Mouse (Mus musculus): ENCODE measurements around the gene Gm5089. TPM values are rescaled to one million over a fixed set of nuclear protein-coding genes. Genes with fewer than 3 reads are reported as not detected.
A peak's percentile ranks its signal among the peaks of the same experiment; 100 is the strongest.

The Gm5089 gene
- not detected in 2 replicates for polyA plus RNA-seq (2012; ENCODE audit: insufficient read depth, low replicate concordance)

DNA sequence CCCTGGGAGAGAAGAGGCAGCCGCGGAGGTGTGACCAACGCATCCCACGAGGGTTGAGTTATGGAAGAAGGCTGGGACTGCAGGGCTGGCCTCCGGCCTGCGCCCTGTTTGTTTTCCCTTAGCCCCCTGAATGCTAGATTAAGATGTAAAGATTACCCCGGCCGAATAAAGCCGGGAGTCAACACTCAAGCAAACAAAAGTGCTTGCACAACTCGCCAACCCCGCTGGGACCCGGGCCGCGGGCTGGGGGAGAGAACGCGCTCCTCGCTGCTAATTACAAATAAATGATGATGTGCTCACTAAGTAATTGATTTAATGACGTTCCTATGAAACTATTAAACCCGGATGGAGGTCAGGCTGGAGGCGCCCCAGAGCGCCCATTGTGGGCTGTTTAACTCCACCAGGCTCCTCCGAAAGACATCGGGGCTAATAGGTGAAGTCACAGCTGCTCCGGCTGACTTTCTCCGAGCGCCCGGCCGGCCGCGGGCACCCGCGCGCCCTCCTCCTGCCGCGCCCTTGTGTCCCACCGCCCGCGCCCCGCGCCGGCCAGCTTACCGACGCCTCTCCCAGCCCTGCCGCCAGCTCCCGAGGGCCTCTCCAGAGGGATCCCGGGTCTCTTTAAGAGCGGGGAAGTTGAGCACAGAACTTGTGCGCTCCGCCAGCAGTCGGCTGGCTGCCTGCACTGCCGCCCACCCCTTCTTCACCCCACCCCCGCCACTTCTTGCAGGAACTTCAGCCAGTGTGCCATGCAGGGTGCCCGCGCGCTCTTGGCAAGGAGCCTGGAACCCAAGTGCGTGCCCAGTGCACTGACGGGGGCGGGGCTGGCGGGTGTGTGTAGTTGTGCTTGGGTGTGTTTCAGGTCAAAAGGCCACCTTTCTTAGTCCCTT, at the start of gene Gm5089:
TSS of gene Gm5089 (minus strand) at position 620 of the 887 bp plus-strand sequence.
- TF ChIP-seq FLI1 (IDR thresholded peaks at IDR 0.05; ENCODE audit: low read length) (no peak), GATA1 (IDR thresholded peaks at IDR 0.05; ENCODE audit: borderline replicate concordance, low read length) (no peak)
- no peak within 1 kb of the TSS for H3K4me3 ChIP-seq (replicated peaks)
- H3K27me3 ChIP-seq (replicated peaks) = peaks cover 76% of the 10 kb centered on the region
- no peaks in the 10 kb centered on the region for H3K9me3 ChIP-seq
- peaks cover 8% of the 10 kb centered on the region for H3K4me1 ChIP-seq
- no peaks in the 10 kb centered on the region for H3K36me3 ChIP-seq (replicated peaks; ENCODE audit: low read length)

- H3K36me3 ChIP-seq (replicated peaks; ENCODE audit: low read length) = no peaks in the 10 kb centered on the region
- H3K4me3 ChIP-seq (replicated peaks) = no peak overlapping the region
- H3K4me1 ChIP-seq = peaks cover 8% of the 10 kb centered on the region
- TF ChIP-seq FLI1 (IDR thresholded peaks at IDR 0.05; ENCODE audit: low read length) (no peak), GATA1 (IDR thresholded peaks at IDR 0.05; ENCODE audit: borderline replicate concordance, low read length) (no peak)
- H3K27me3 ChIP-seq (replicated peaks) = peaks cover 71% of the 10 kb centered on the region
- H3K9me3 ChIP-seq = peaks cover 29% of the 10 kb centered on the region
These were observed 41.1 kb upstream of the Gm5089 start for GRCm38 (mm10) chr14:122492015-122492414.

DNA sequence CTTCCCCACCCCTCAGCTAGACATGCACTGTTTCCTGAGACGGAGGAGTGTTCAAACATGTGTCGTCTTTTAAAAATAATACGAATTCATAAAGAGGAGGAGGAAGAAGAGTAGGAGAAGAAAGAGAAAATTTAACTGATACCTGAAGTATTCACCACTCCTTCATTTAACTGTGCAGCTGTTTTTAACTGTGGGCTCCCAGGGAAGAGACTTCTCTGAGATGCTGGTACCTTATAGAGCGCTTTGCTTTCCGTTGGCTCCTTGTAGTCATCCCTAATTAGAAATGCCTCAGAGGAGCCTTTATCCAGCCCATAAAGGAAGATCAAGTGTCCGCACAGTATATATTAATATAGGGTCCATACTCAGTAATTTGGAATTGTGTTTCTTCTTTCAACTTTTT, 40.6 kb upstream of the Gm5089 start:
- Histone ChIP-seq H3K9me3 (peaks cover 27% of the 10 kb centered on the region), H3K4me3 (replicated peaks) (no peak overlapping the region), H3K4me1 (peaks cover 8% of the 10 kb centered on the region), H3K27me3 (replicated peaks) (peaks cover 76% of the 10 kb centered on the region), H3K36me3 (replicated peaks; ENCODE audit: low read length) (no peaks in the 10 kb centered on the region)
- no peak for TF ChIP-seq FLI1 (IDR thresholded peaks at IDR 0.05; ENCODE audit: low read length)
- no peak for TF ChIP-seq GATA1 (IDR thresholded peaks at IDR 0.05; ENCODE audit: borderline replicate concordance, low read length)

- Histone ChIP-seq H3K36me3 (replicated peaks; ENCODE audit: low read length) (no peaks in the 10 kb centered on the region), H3K27me3 (replicated peaks) (peaks cover 79% of the 10 kb centered on the region), H3K9me3 (peaks cover 21% of the 10 kb centered on the region), H3K4me3 (replicated peaks) (peak within 1 kb of the TSS; percentile 29), H3K4me1 (peaks cover 8% of the 10 kb centered on the region)
- TF ChIP-seq FLI1 (IDR thresholded peaks at IDR 0.05; ENCODE audit: low read length) = no peak
- TF ChIP-seq GATA1 (IDR thresholded peaks at IDR 0.05; ENCODE audit: borderline replicate concordance, low read length) = no peak
These were observed 39.8 kb upstream of the Gm5089 start, which contains the start of gene Gm10837 for GRCm38 (mm10) chr14:122490441-122491328. Gene Gm10837, plus strand, starts transcription at chr14:122490586.

GRCm38 (mm10) chr14:122489686-122490414, 38.9 kb upstream of the Gm5089 start:
- Histone ChIP-seq H3K36me3 (replicated peaks; ENCODE audit: low read length) (no peaks in the 10 kb centered on the region), H3K4me3 (replicated peaks) (no peak overlapping the region), H3K9me3 (peaks cover 15% of the 10 kb centered on the region), H3K27me3 (replicated peaks) (peaks cover 80% of the 10 kb centered on the region), H3K4me1 (peaks cover 16% of the 10 kb centered on the region)
- TF ChIP-seq FLI1 (IDR thresholded peaks at IDR 0.05; ENCODE audit: low read length) = no peak
- TF ChIP-seq GATA1 (IDR thresholded peaks at IDR 0.05; ENCODE audit: borderline replicate concordance, low read length) = no peak

GRCm38 (mm10) chr14:122489041-122489440, 38.1 kb upstream of the Gm5089 start:
- Histone ChIP-seq H3K4me3 (replicated peaks) (peak overlapping the region; percentile 65), H3K36me3 (replicated peaks; ENCODE audit: low read length) (no peaks in the 10 kb centered on the region), H3K9me3 (peaks cover 8% of the 10 kb centered on the region), H3K4me1 (peaks cover 16% of the 10 kb centered on the region), H3K27me3 (replicated peaks) (peaks cover 83% of the 10 kb centered on the region)
- TF ChIP-seq FLI1 (IDR thresholded peaks at IDR 0.05; ENCODE audit: low read length) (no peak), GATA1 (IDR thresholded peaks at IDR 0.05; ENCODE audit: borderline replicate concordance, low read length) (no peak)

- TF ChIP-seq FLI1 (IDR thresholded peaks at IDR 0.05; ENCODE audit: low read length) (no peak), GATA1 (IDR thresholded peaks at IDR 0.05; ENCODE audit: borderline replicate concordance, low read length) (no peak)
- Histone ChIP-seq H3K4me1 (peaks cover 21% of the 10 kb centered on the region), H3K36me3 (replicated peaks; ENCODE audit: low read length) (no peaks in the 10 kb centered on the region), H3K4me3 (replicated peaks) (no peak overlapping the region), H3K9me3 (0 out of 2 replicates have a peak, but pooled peaks cover 2% of the 10 kb centered on the region), H3K27me3 (replicated peaks) (peaks cover 85% of the 10 kb centered on the region)
These were observed 36.5 kb upstream of the Gm5089 start for GRCm38 (mm10) chr14:122487366-122487765.

- TF ChIP-seq FLI1 (IDR thresholded peaks at IDR 0.05; ENCODE audit: low read length) (no peak), GATA1 (IDR thresholded peaks at IDR 0.05; ENCODE audit: borderline replicate concordance, low read length) (no peak)
- H3K27me3 ChIP-seq (replicated peaks) = peaks cover 90% of the 10 kb centered on the region
- peaks cover 24% of the 10 kb centered on the region for H3K4me1 ChIP-seq
- H3K4me3 ChIP-seq (replicated peaks) = no peak overlapping the region
- H3K36me3 ChIP-seq (replicated peaks; ENCODE audit: low read length) = no peaks in the 10 kb centered on the region
- H3K9me3 ChIP-seq = 0 out of 2 replicates have a peak, but pooled peaks cover 2% of the 10 kb centered on the region
These were observed 35.7 kb upstream of the Gm5089 start for GRCm38 (mm10) chr14:122486611-122487010.

GRCm38 (mm10) chr14:122485635-122486181, 34.8 kb upstream of the Gm5089 start:
- Histone ChIP-seq H3K36me3 (replicated peaks; ENCODE audit: low read length) (no peaks in the 10 kb centered on the region), H3K4me1 (peaks cover 22% of the 10 kb centered on the region), H3K4me3 (replicated peaks) (no peak overlapping the region), H3K27me3 (replicated peaks) (peaks cover 90% of the 10 kb centered on the region), H3K9me3 (0 out of 2 replicates have a peak, but pooled peaks cover 4% of the 10 kb centered on the region)
- TF ChIP-seq GATA1 (IDR thresholded peaks at IDR 0.05; ENCODE audit: borderline replicate concordance, low read length) (no peak), FLI1 (IDR thresholded peaks at IDR 0.05; ENCODE audit: low read length) (no peak)

Data from megakaryocyte, embryonic 14.5 days (primary cell).